ENCODE assay signal across 15 mouse cellular contexts in the genomic region with DNA sequence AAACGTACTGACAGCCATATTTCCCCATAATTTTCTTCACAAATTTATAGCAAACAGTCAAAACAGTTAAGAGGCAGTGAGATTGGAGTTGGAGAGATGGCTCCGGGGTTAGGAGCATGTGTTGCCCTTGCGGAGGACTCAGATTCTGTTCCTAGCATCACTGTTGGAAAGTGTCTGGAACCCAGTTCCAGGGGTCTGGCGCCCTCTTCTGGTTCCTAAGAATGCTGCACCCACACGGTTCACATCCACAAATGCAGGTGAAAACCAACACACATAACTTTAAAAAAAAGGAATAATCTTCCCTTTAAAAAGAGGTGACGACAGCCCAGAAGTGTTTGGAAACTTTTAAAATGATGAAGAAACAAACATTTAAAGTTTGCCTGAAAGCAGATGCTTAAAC.
DNase-seq lines count a peak whose midpoint lies in the region; ATAC-seq and TF ChIP-seq lines count a peak whose summit lies in the region.
"Had no signal": no experiment of that assay in that cellular context is flagged by ENCODE, and none has a peak within 500 bp of the region (broad histone marks: within the 10 kb centered on the region; RNA-seq: fewer than 3 reads in every experiment).

No protein-coding gene starts in this region.

- H3K4me2 ChIP-seq in kidney, postnatal 0 days (ENCODE audit: low read length) = no peak overlapping the region
- H3K4me2 ChIP-seq: forebrain, embryonic 13.5 days; heart, embryonic 12.5 days; hindbrain, embryonic 13.5 days; limb, embryonic 13.5 days; neural tube, embryonic 12.5 days had no signal

- no peak for DNase-seq in kidney, postnatal 0 days (ENCODE audit: low spot score)
- DNase-seq in kidney, adult 8-10 months = no peak
- DNase-seq in A20 (ENCODE audit: low read depth, low spot score) = peak; percentile 31
- peak; percentile 16 for DNase-seq in induced T-regulatory cell, adult 2 months (ENCODE audit: low read depth)
- no peak for DNase-seq in urinary bladder, postnatal 36 days (ENCODE audit: low spot score in 2 of 2)
- no peak for DNase-seq in urinary bladder, adult 2 months (ENCODE audit: low spot score)
- DNase-seq: cerebellum, postnatal 36 days; kidney, postnatal 10 days; midbrain, embryonic 14.5 days had no signal

- no peak overlapping the region for H3K9ac ChIP-seq in kidney, postnatal 0 days (ENCODE audit: low read depth, low read length)
- H3K9ac ChIP-seq: forebrain, embryonic 13.5 days; heart, embryonic 12.5 days; hindbrain, embryonic 13.5 days; limb, embryonic 13.5 days; neural tube, embryonic 12.5 days had no signal

- no peak overlapping the region for H3K4me3 ChIP-seq in kidney, postnatal 0 days (replicated peaks; ENCODE audit: low read depth, low read length)
- no peak overlapping the region for H3K4me3 ChIP-seq in E14TG2a.4 (replicated peaks; ENCODE audit: low read length)
- H3K4me3 ChIP-seq: forebrain, embryonic 13.5 days; heart, embryonic 12.5 days; hindbrain, embryonic 13.5 days; limb, embryonic 13.5 days; neural tube, embryonic 12.5 days had no signal

- no peaks in the 10 kb centered on the region for H3K27me3 ChIP-seq in kidney, postnatal 0 days (ENCODE audit: insufficient read depth, low read length)
- no peaks in the 10 kb centered on the region for H3K27me3 ChIP-seq in E14TG2a.4 (ENCODE audit: insufficient read depth, low read length)
- H3K27me3 ChIP-seq: forebrain, embryonic 13.5 days; heart, embryonic 12.5 days; hindbrain, embryonic 13.5 days; limb, embryonic 13.5 days; neural tube, embryonic 12.5 days had no signal

- H3K36me3 ChIP-seq in kidney, postnatal 0 days (ENCODE audit: insufficient read depth, low read length) = no peaks in the 10 kb centered on the region
- H3K36me3 ChIP-seq in E14TG2a.4 (ENCODE audit: insufficient read depth, low read length) = no peaks in the 10 kb centered on the region
- H3K36me3 ChIP-seq: heart, embryonic 12.5 days; hindbrain, embryonic 13.5 days; limb, embryonic 13.5 days; neural tube, embryonic 12.5 days had no signal

- H3K27ac ChIP-seq in kidney, postnatal 0 days = no peak overlapping the region
- H3K27ac ChIP-seq: forebrain, embryonic 13.5 days; hindbrain, embryonic 13.5 days; limb, embryonic 13.5 days; neural tube, embryonic 12.5 days had no signal

- peak; percentile 49 for TF ChIP-seq CTCF in kidney, postnatal 0 days (IDR thresholded peaks at IDR 0.05; ENCODE audit: low read depth)
- TF ChIP-seq CTCF in E14TG2a.4 (conservative IDR thresholded peaks at IDR 0.05; ENCODE audit: low read length) = 0 out of 2 replicates have a peak, but pooled peaks have one; percentile 14

- WGBS in kidney, postnatal 0 days = 74% methylated on average over 6 of the region's 6 CpGs

- ATAC-seq in kidney, postnatal 0 days (replicated peaks; ENCODE audit: low FRiP score, low read depth) = no peak
- ATAC-seq: forebrain, embryonic 13.5 days had no signal

- no peaks in the 10 kb centered on the region for H3K4me1 ChIP-seq in kidney, postnatal 0 days (replicated peaks; ENCODE audit: insufficient read depth, low read length)
- H3K4me1 ChIP-seq in E14TG2a.4 (replicated peaks; ENCODE audit: low read depth, low read length) = no peaks in the 10 kb centered on the region
- H3K4me1 ChIP-seq: forebrain, embryonic 13.5 days had no signal

- H3K9me3 ChIP-seq in kidney, postnatal 0 days (replicated peaks; ENCODE audit: low read length) = no peaks in the 10 kb centered on the region
- no peaks in the 10 kb centered on the region for H3K9me3 ChIP-seq in E14TG2a.4 (ENCODE audit: low read length)
- H3K9me3 ChIP-seq: forebrain, embryonic 13.5 days; hindbrain, embryonic 13.5 days; limb, embryonic 13.5 days; neural tube, embryonic 12.5 days had no signal

Comparison
In these comparisons a context has a peak if more than half of its experiments do, and no peak if none do; other contexts are left out.
1. DNase-seq: peak in A20 (single experiment) and induced T-regulatory cell, adult 2 months (single experiment); none in kidney, postnatal 0 days (single experiment), kidney, adult 8-10 months (0 of 2), urinary bladder, postnatal 36 days (0 of 2) and urinary bladder, adult 2 months (single experiment).